Mouse (Mus musculus) stomach, embryonic 14.5 days (tissue): ENCODE measurements around the gene Ascl2. TPM values are rescaled to one million over a fixed set of nuclear protein-coding genes. Genes with fewer than 3 reads are reported as not detected.
A peak's percentile ranks its signal among the peaks of the same experiment; 100 is the strongest.

Experiments
- ATAC-seq: fragments of 200-750 bp; cut with Nextera tagmentation; 2 replicates; pipeline ENCODE4 v1.8.0; 2017; ENCODE audit warnings: low read depth, moderate TSS enrichment; ENCODE audit not compliant: insufficient number of reproducible peaks, insufficient read depth, low FRiP score
- H3K27ac ChIP-seq: fragments of 300-500 bp; sonication (generic); 2 replicates; pipeline ENCODE4 v1.5.1; 2014; ENCODE audit warnings: mild to moderate bottlenecking, low read length, moderate library complexity, mixed read lengths
- H3K27me3 ChIP-seq: fragments of 300-500 bp; sonication (generic); 2 replicates; pipeline ENCODE4 v1.6.1; 2014; ENCODE audit warnings: low read length, control low read depth, mixed read lengths; ENCODE audit not compliant: control insufficient read depth, insufficient read depth
- H3K36me3 ChIP-seq: fragments of 300-500 bp; sonication (generic); 2 replicates; pipeline ENCODE4 v1.6.1; 2014; ENCODE audit warnings: mild to moderate bottlenecking, control low read depth, low read length, moderate library complexity, mixed read lengths; ENCODE audit not compliant: control insufficient read depth, insufficient read depth
- H3K4me1 ChIP-seq: fragments of 300-500 bp; sonication (generic); 2 replicates; pipeline ENCODE4 v1.6.1; 2014; ENCODE audit warnings: low read length, control low read depth, mixed read lengths; ENCODE audit not compliant: control insufficient read depth, insufficient read depth
- H3K4me2 ChIP-seq: fragments of 300-500 bp; sonication (generic); replicated peaks from 2 replicates; pipeline ENCODE4 v1.6.1; 2014; ENCODE audit warnings: low read depth, low read length, control low read depth
- H3K4me3 ChIP-seq: fragments of 300-500 bp; sonication (generic); 2 replicates; pipeline ENCODE4 v1.5.1; 2014; ENCODE audit warnings: low read depth, low read length, control low read depth
- H3K9ac ChIP-seq: fragments of 300-500 bp; sonication (generic); replicated peaks from 2 replicates; pipeline ENCODE4 v1.6.1; 2014; ENCODE audit warnings: low read depth, mild to moderate bottlenecking, control low read depth, low read length, moderate library complexity, mixed read lengths
- H3K9me3 ChIP-seq: fragments of 300-500 bp; sonication (generic); 2 replicates; pipeline ENCODE4 v1.6.1; 2016; ENCODE audit warnings: low read depth, low read length, control low read depth; ENCODE audit not compliant: control insufficient read depth
- WGBS: fragments of 180-500 bp; shearing (Covaris S2); extraction: QIAGEN DNeasy Blood & Tissue Kit; methylation state at CpG from one replicate; pipeline ENCODE4 v1.1.7; 2014; 5-methylcytosine and 5-hydroxymethylcytosine counted together
- polyA plus RNA-seq: library from polyadenylated mRNA; unstranded; fragments of >200 nt; fragmentation: Nextera tagmentation; extraction: Ambion mirVana; gene quantifications from 2 replicates; pipeline ENCODE4 v1.2.1, GENCODE M21; 2014

The Ascl2 gene
- polyA plus RNA-seq, 1 experiment from 2014 or later = 3.9 TPM

DNA sequence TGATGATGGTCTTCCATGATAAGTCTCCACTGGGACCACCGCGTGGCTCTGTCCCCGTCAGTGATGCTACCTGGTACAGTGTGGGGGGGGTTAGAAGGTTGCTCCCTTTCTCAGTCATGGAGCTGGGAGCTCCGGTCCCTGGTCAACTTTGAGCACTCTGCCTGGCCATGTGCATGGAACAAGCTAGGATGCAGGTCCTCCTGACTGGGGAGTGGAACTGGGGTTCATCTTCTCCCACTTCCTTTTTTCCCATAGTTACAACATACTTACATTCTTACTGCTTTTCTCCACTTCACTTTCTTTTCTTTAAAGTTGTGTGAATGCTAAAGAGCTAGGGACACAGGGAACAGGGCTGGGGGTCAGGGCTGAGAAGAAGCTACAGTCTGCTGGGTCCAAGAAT is 16.1 kb upstream of the Ascl2 start:
- Histone ChIP-seq H3K4me1 (no peaks in the 10 kb centered on the region), H3K9ac (no peak overlapping the region), H3K27ac (no peak overlapping the region), H3K4me3 (no peak overlapping the region), H3K27me3 (no peaks in the 10 kb centered on the region), H3K4me2 (no peak overlapping the region), H3K9me3 (no peaks in the 10 kb centered on the region), H3K36me3 (no peaks in the 10 kb centered on the region)
- 91% methylated on average over 4 of the region's 4 CpGs for WGBS
- ATAC-seq = no peak

DNA sequence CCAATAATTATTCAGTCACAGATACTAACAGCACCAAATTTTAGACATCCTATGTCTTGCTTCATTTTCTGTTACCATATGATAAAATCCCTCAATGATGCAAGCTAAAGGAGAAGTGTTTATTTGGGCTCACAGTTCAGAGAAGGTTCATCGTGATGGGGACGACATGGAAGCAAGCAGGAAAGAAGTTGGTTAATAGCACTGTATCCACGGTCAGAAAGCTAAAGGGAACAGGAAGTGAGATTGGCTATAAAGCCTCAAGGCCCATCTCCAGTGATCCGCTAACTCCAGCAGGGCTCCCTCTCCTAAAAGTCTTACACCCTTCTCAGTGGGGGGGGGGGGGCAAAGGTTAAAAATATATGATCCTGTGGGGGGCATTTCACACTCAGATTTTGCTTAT is 12.8 kb upstream of the Ascl2 start:
- no peak for ATAC-seq
- WGBS = 63% methylated on average over 4 of the region's 4 CpGs

DNA sequence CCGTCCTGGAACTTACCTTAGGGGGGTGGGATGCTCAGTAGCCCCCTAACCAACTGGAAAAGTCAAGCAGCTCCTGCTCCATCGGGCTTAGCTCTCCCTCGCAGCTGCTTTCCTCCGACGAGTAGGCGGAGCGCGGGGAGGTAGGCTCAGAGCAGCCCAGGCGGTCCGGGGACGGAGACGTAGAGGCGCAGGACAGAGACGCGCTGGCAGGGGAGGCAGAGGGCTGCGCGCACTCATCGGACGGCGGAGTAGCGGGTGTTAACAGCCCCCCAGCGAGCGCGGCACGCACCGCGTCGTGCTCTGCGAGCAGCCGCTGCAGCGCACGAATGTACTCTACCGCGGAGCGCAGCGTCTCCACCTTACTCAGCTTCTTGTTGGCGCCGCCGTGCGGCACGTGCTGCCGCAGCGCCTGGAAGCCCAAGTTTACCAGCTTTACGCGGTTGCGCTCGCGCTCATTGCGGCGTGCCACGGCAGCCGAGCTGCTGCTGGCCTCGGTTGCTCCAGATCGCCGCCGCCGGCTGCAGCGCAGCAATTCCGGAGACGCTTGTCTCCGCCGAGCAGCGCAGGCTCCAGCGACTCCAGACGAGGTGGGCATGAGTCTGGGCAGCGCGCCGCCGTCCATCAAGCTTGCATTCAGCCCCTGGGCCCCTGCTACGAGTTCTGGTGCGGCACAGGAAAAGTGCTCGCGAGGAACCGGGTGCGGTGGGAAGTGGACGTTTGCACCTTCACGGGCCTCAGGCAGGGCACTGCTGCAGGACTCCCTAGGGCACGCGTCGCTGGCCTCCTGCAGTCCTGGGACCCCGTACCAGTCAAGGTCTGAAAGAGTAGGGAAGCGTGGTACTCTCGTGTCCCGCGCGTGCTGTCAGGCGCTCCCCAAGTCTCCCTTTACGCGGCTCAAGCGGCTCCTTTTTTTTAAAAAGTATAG is 918 bp downstream of the Ascl2 start:
- Histone ChIP-seq H3K27me3 (peaks cover 33% of the 10 kb centered on the region), H3K9ac (peak overlapping the region; percentile 14; the same call in 1 of the 2 replicates), H3K4me2 (peak overlapping the region; percentile 97), H3K36me3 (no peaks in the 10 kb centered on the region), H3K4me3 (peak overlapping the region; percentile 38), H3K4me1 (peaks cover 13% of the 10 kb centered on the region; the same call in 1 of the 2 replicates), H3K9me3 (no peaks in the 10 kb centered on the region), H3K27ac (no peak overlapping the region)
- under 1% methylated on average over 89 of the region's 90 CpGs for WGBS
- ATAC-seq = peak; percentile 61

More for the DNA sequence above, 12.8 kb upstream of the Ascl2 start:
- H3K27me3 ChIP-seq = no peaks in the 10 kb centered on the region
- H3K4me3 ChIP-seq = no peak overlapping the region
- H3K4me2 ChIP-seq = no peak overlapping the region
- H3K4me1 ChIP-seq = no peaks in the 10 kb centered on the region
- no peaks in the 10 kb centered on the region for H3K9me3 ChIP-seq
- no peak overlapping the region for H3K9ac ChIP-seq
- no peak overlapping the region for H3K27ac ChIP-seq
- no peaks in the 10 kb centered on the region for H3K36me3 ChIP-seq

DNA sequence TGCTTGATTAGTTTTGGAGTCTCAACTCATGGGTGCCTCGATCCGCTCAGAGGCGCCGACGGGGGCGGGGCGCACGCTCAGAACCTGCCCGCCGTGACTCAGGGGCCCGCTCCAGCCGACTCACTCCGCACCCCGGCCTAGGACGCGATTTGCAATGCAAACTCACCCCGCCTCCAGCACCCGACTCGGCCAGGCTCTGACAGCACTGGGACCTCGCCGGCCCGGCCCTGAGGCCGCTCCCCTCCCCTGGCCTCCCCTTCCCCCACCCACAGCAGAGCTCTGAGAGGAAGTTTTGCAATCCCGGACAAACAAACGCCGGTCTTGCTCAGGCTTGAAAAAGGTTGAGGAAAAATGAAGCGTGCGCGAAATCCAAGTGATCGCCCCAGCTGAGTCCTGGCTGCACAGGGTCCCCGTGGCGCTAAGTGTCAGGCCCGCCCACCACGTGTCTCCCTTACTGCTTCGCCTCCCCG is 1.6 kb downstream of the Ascl2 start:
- no peak overlapping the region for H3K27ac ChIP-seq
- WGBS = under 1% methylated on average over 36 of the region's 36 CpGs
- H3K9ac ChIP-seq = peak overlapping the region; percentile 14; the same call in 1 of the 2 replicates
- peak overlapping the region; percentile 97 for H3K4me2 ChIP-seq
- peaks cover 33% of the 10 kb centered on the region for H3K27me3 ChIP-seq
- peak overlapping the region; percentile 38 for H3K4me3 ChIP-seq
- H3K9me3 ChIP-seq = no peaks in the 10 kb centered on the region
- peaks cover 13% of the 10 kb centered on the region; the same call in 1 of the 2 replicates for H3K4me1 ChIP-seq
- H3K36me3 ChIP-seq = no peaks in the 10 kb centered on the region
- peak; percentile 80 for ATAC-seq

DNA sequence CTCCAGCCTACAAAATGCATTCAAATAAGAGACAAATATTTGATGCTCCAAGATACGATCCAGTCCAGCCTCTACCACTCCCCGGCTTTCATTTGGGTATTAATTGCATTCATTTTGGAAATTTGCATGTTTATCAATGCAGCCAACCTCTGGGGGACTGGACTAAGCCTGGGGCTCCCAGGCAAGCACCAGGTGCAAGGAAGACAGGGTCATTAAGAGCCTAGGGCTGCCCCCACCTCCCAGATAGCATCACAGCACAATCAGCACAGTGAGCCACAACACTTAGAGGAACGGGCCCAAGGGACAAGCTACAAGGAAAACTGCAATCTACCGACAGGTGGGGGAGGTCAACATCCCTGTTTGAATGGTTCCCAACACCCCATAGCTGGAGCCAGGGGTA is 9.3 kb downstream of the Ascl2 start:
- Histone ChIP-seq H3K4me2 (no peak overlapping the region), H3K27ac (no peak overlapping the region), H3K4me1 (no peaks in the 10 kb centered on the region), H3K36me3 (no peaks in the 10 kb centered on the region), H3K4me3 (no peak overlapping the region), H3K9ac (no peak overlapping the region), H3K27me3 (no peaks in the 10 kb centered on the region), H3K9me3 (no peaks in the 10 kb centered on the region)
- ATAC-seq = no peak
- WGBS = 77% methylated on average over 4 of the region's 4 CpGs

DNA sequence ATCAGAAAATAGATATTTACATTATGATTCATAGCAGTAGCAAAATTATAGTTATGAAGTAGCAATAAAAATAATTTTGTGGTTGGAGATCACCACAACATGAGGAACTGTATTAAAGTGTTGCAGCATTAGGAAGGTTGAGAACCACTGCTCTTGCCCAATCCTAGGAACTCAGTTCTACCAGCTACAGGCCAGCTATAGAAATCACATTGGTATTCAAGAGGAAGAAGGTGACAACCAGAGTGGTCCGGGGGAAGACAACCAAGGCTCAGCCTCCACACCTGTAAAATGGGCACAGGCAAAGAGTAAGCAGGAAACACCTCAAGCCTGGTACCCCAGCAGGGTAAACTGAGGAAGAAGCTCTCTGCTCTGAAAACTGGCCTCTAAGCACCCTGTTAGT is 10.2 kb downstream of the Ascl2 start:
- Histone ChIP-seq H3K9ac (no peak overlapping the region), H3K9me3 (no peaks in the 10 kb centered on the region), H3K27me3 (no peaks in the 10 kb centered on the region), H3K36me3 (no peaks in the 10 kb centered on the region), H3K4me2 (no peak overlapping the region), H3K4me1 (no peaks in the 10 kb centered on the region), H3K27ac (no peak overlapping the region), H3K4me3 (no peak overlapping the region)
- WGBS = 86% methylated on average over 1 of the region's 1 CpGs
- no peak for ATAC-seq

DNA sequence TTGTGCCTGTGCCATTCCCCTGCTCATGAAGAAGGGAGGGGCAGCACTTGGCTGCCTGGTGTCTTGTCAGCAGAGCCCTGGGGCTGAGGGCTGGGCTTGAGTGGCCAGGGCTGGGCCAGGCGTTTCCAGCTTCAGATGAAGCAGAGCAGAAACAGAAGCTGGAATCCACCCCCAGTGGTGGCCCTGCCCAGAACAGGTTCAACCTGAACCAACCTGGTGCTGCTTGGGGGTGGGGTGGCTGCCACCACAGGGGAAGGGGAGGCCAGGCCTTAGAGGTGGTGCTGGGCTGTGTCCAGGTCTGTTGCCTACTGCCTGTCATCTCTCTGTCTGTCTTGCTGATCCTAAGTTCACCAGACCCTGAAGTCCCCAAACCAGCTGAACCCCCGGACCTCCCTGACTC is 13.0 kb downstream of the Ascl2 start:
- Histone ChIP-seq H3K4me2 (no peak overlapping the region), H3K36me3 (no peaks in the 10 kb centered on the region), H3K4me3 (no peak overlapping the region), H3K27ac (no peak overlapping the region), H3K27me3 (no peaks in the 10 kb centered on the region), H3K9ac (no peak overlapping the region), H3K4me1 (no peaks in the 10 kb centered on the region), H3K9me3 (no peaks in the 10 kb centered on the region)
- peak; percentile 74 for ATAC-seq
- 71% methylated on average over 2 of the region's 2 CpGs for WGBS

DNA sequence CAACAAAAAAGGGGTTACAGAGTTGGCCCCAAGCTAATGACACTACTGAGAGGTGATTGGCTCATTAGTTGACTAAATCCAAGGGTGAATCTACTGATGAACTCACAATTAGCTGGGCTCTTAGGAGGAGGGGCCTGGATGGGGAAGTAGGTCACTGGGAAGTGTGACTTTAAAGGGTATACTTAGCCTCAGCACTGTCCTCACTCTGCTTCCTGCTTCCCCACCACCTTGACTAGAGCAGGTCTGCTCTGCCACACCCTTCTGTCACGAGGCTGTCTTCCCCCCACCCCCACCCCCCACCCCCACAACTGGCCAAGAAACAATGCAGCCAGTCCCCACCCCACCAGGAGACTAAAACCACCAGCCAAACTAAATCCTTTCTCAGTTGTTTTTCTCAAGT is 19.5 kb downstream of the Ascl2 start:
- H3K27me3 ChIP-seq = no peaks in the 10 kb centered on the region
- WGBS = 11% methylated on average over 1 of the region's 1 CpGs
- no peaks in the 10 kb centered on the region for H3K9me3 ChIP-seq
- H3K4me2 ChIP-seq = no peak overlapping the region
- H3K36me3 ChIP-seq = no peaks in the 10 kb centered on the region
- H3K4me1 ChIP-seq = no peaks in the 10 kb centered on the region
- H3K27ac ChIP-seq = no peak overlapping the region
- H3K4me3 ChIP-seq = no peak overlapping the region
- no peak overlapping the region for H3K9ac ChIP-seq
- no peak for ATAC-seq
